17 mouse cellular contexts compared by ENCODE assay signal in genomic region chr17:49503246-49503900, GRCm38 (mm10).
DNase-seq lines count a peak whose midpoint lies in the region.
"Had no signal": no experiment of that assay in that cellular context is flagged by ENCODE, and none has a peak within 500 bp of the region (broad histone marks: within the 10 kb centered on the region; RNA-seq: fewer than 3 reads in every experiment).

No protein-coding gene starts in this region.

- peak; percentile 11 to 40 for DNase-seq in heart, adult 9 months (ENCODE audit: low spot score in 2 of 2)
- no peak for DNase-seq in heart, postnatal 4 days
- DNase-seq in cerebellum, adult 11 months, result peak; percentile 70
- peak; percentile 75 to 85 for DNase-seq in cerebellum, adult 18-20 months
- peak; percentile 51 to 59 for DNase-seq in cerebellum, postnatal 14 days
- no peak for DNase-seq in adrenal gland, adult 18-20 months (ENCODE audit: low spot score in 2 of 2)
- DNase-seq in ovary, postnatal 36 days (ENCODE audit: low spot score), result no peak
- DNase-seq in spleen, postnatal 36 days (ENCODE audit: low spot score in 2 of 2), result no peak
- DNase-seq: adrenal gland, postnatal 36 days; forebrain, postnatal 0 days; gastrocnemius, postnatal 36 days; kidney, adult 2 months; kidney, postnatal 14 days; layer of hippocampus, postnatal 36 days; lung, adult 18-20 months; lung, postnatal 14 days; thymus, postnatal 25 days had no signal

Comparison
In these comparisons a context has a peak if more than half of its experiments do, and no peak if none do; other contexts are left out.
1. DNase-seq: peak in heart, adult 9 months (2 of 2), cerebellum, adult 11 months (single experiment), cerebellum, adult 18-20 months (2 of 2) and cerebellum, postnatal 14 days (2 of 2); none in heart, postnatal 4 days (single experiment), adrenal gland, adult 18-20 months (0 of 2), ovary, postnatal 36 days (single experiment) and spleen, postnatal 36 days (0 of 2).